Mouse (Mus musculus) A20 (cell line): Measurements from ENCODE around the gene Stab2.

Experiments used
- DNase-seq: peaks from one replicate; pipeline ENCODE4 v3.0.0-alpha.2; 2011; ENCODE audit warnings: low read depth, low spot score

Stab2 gene

DNA sequence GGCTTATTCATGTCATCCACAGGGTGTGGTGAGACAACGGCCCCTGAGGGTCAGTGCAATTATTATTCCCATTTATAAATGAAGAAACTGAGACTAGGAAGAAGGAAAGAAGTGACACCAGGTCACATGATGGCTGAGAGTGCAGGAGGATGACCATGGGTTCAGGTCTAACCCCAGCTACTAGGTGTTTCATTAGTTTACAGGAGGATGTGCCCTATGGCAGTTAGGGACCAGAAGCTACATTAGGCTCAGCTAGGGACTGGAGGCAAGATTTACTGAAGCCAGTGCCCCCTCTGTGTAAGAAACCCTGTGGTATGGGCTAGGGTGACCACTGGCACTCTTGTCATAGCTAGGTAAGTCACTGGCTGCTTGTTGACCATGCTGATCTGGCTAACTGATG lies 116.8 kb downstream of the Stab2 start:
- no peak for DNase-seq

DNA sequence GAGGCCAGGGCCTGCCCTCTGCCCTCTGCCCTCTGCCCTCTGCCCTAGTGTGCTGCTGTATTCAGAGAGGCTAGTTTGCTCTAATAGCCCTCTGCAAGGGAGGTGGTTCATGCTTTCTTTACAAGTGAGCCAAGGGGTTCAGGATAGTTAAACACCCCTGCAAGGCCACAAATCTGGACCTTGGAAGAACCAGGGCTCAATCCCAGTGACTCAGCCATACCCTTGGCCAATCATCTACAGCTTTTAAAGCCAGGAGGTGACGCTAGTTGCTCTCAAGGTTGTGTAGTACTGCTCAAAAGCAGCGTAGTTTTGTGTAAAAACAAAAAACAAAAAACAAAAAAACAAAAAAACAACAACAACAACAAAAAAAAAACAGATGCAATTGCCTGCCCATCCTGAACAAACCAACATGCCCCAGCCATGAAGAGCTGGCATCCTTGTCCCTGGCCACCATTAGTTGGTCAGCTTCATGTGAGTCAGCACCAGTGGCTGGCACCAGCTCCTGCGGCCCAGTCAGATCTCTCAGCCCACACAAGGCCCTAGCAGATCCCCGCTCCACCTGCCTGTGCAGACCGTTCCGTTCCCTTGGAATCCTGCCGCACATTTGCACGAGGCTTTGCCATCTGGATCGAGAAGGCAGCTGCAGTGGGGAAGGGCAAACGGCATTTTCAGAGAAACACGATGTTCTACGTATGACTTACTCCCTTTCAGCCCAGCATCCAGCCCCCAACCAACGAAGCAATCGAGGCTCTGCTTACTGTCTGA lies 117.5 kb downstream of the Stab2 start:
- DNase-seq: no peak

DNA sequence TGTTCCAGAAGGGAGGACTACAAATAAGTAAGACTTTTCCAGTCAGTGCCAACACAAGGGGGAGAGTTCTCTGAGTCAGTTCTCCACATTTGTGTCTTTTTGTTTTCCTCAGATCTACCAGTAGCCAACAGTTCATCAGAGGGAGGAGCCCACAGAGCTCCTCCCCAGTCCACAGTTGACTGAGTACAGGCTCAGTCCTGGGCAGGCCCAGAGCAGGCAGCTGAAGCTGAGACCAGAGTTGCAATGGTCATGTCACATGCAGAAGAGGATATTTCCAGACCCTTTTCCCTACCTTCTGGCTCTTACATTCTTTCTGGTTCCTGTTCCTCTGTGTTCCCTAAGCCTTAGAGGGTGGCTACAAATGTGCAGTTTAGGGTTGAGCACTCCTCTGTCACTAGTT lies 118.4 kb downstream of the Stab2 start:
- DNase-seq: no peak

DNA sequence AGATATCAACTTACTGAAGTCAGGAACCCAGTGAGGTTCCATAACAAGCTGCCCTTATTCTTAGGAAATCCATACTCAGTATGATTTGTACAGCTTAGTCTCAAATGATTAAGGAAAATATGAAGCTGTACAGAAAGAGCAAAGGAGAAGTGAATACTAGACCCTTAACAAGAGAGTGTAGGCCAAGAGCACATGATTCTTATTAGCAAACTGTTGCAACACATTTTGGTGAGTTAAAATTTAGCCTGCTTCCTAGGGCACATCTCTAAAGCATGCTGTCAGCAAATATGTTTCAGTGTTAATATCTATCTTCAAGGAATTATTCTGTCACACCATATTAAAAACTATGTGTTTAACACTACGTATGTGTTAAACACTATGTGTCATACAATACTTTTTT lies 121.4 kb downstream of the Stab2 start:
- no peak for DNase-seq

DNA sequence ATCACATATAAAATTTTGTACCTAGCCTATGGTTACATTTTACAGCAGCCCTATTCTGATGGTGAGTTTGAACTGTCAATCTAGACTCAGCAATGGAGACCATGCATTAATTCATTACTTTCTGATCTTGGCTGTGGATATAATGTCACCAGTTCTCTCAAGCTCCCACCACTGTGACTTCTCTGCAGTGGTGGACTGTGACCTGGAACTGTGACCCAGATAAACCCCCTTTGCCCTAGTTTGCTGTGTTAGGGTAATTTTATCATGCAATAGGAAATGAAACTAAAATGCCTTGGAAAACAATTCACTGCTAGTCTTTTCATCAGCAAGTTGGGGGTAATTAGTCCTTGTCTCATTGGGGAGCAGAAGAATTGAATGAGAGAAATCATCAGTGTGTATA lies 126.4 kb downstream of the Stab2 start:
- no peak for DNase-seq

DNA sequence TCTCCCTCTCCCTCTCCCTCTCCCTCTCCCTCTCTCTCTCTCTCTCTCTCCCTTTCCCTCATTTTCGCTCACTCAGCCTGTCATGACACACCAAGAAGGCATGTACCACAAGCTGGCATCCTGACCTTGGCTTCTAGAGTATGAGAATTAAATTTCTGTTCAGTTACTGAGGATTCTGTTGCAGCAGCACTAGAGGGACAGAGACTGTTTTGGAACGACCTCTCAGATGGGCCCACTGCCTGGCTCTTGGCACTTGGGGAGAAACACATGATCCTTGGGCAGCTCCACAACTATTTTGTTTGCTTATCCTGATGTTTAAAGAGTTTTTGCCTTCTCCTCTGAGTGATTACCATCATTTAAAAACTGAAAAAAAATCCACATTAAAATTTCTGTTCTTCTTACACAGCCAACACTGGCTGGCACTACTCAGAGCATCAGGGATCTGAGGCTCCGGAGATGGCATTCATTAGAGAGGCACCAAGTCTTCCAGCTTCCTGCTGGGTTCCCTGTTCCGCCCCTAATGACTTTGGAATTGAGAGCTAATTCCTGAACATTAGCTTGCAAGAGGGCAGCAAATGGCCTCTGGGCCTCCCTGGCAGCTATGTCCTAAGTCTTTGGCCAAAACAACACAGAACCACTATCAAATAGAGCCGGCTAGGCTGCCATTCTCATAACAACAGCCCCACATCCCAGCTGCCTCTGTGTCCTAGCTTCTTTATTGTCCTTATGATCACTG lies 127.6 kb downstream of the Stab2 start:
- DNase-seq: no peak

DNA sequence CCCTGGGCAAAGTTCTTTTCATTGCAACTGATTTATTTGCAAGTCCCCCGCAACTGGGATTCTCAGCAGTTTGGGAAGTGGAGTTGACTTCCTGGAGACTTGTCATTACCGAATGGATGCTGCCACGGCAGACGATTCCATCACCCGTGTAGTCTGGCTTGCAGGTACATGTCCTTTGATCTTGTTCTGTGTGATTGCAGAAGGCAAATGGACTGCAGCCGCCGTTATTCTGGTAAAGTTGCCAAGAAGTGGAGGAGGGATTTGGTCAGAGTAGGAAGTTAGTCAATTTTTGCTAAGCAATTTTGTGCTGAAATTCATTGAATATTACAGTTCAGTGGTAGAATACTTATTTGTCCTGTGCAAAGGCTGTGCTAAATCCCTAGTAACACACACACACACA lies 129.1 kb downstream of the Stab2 start:
- DNase-seq: no peak

DNA sequence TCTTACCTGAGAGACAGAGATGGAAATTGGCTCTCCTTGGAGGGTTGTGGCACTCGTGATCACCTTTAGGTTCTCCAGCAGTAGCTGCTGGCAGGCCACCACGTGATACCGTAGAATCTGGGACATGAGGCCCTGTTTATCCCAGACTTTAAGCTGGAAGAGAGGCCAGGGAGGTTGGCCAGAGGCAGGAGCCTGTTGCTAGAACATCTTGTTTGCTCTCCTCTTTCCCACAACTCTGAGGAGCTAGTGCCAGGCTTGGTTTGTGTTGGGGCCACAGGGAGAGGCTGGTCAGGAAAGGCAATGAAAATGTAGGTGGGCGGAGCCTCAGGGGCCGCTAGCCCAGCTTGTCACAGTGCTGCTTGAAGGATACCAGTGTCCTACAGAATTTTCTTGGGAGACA lies 135.2 kb downstream of the Stab2 start:
- DNase-seq: no peak

DNA sequence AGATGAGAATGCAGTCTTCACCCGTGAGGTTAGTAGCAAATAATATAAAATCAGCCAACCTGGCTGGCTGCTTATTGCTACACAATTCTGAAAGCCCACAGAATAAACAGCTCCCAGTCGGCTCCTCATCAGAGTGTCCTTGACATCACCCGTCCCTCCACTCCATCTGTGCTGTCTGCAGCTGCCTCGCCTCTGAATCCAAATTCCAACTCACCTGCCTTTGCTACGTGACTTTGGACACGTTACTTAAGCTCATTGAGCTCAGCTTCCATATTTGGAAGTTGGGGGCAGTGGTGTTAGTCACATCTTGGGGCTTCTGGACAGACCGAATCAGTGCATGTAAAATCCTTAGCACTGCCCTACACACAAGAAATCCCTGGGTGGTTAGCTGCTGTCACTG lies 135.7 kb downstream of the Stab2 start:
- no peak for DNase-seq

DNA sequence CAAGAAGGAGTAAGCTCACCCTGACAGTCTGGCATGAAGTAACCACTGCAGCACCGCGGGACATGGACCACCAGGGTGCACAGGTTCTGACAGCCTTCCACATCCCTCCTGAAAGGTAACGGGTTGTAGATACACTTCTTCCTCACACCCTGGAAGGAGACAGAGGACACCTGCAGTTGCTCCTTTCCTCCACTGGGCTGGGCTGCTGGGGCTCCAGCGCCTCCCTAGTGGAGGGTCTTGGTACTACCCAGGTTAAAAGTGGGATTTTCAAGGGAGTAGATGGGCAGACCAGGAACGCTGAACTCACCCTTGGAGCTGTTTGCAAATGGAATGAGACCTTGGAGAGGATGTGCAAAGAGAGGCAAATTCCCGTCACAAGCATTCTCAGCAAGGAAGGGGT lies 144.4 kb downstream of the Stab2 start:
- peak; percentile 23 for DNase-seq

DNA sequence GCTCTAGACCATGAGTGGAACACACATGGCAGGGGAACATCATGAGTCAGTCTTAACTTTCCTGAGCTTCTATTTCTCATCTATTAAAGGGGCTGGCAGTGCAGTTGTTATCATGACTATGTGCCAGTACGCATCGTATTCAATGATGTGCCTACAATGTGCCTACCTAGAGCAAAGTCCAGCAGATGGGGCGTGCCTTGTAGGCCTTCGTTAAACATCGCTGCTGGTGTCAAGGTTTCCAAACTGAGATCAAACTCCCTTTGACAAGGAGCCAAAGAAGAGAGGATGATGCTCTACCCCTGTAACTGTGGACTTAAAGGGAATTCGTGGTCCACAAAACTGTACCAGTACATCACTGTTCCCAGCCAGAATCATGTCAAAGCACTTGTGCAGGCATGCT lies 145.3 kb downstream of the Stab2 start:
- DNase-seq: no peak

DNA sequence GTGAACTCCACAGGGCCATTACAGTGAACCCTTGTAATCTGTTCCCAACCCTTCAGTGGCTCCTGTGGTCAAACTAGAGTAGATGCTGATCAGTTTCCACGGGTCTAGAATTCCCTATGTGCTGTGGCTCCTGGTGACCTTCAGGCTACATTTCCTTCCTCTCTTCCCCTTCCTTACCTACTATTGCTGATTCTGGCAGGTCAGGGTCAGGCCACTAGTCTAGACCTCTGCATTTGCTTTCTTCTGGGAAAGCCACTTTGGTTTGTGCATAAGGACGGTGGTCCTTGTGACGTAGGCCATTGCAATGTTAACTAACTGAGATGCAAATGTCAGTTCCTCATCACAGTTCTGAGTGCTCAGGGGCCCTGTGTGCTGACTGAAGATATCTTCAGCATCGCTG lies 147.4 kb downstream of the Stab2 start:
- no peak for DNase-seq

DNA sequence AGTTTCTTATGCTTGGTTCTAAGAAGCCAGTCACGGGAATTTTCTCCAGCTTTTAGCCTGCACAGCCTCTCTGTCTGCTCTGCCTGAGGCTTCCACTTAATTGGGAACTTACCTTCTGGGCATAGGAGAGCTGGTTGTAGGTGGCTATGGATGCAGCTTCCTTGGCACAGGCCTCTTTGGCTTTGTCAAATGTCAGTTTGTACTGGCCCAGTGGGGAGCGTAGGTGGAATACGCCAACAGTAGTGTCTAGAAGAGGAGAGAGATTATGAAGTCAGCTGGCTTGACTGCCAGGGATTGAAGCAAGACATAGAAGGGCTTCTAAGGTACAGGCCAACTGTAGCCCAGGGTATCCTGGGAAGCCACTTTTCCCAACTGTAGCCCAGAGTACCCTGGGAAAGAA lies 154.4 kb downstream of the Stab2 start:
- DNase-seq: no peak

DNA sequence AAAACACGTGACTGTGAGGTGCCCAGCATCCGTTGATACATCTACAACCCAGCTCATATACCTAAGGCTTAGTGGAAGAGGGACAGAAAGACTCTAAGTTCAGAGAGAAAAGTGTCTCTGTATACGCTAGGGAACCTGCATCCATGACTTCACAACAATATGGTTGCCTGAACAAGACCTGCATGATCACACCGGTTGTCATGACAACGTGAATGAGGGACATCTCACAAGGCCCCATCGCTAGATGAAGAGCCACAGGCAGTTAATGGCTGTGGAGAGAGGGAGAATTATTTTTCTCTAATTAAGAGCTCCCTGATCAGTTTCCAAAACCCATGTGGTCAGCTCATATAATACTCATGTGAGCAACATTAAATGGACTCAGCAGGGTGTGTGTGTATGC lies 155.7 kb downstream of the Stab2 start:
- DNase-seq: no peak

DNA sequence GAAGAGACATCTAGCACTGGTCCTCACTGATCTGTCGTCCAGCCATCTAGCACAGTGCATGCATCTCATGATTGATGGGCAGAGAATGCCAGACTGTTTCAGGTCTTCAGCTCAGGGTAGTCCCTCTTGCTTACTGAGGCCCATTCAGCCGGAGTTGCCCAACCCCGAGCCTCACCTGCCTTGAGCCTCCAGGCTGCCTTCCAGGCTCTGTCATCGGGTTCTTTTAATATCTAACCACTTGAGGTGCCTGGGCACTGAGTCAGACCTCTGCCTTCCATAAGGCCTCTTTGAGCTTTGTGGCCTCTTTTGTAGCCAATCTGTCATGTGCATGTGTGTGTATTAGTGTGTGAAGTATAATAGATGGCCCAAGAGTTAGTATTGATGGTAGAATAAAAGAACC lies 158.3 kb downstream of the Stab2 start:
- no peak for DNase-seq

DNA sequence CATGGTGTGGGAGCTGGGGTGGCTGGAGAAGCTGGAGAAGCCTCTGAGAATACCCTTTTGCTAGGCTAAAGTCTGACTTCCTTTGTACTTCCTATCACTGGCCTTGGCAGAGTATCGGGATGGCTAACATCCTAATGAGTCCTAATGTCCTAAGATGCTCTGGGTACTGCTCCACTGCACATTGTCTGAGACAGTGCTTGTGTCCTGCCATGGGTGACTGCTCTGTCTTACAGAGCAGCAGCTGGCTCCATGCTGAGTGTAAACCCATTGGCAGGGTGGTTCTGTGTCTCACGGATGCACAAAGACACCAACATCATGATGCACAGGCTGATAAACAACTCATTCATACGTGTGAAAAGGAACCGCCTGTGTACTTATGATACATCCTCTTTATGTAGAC lies 158.7 kb downstream of the Stab2 start:
- DNase-seq: no peak

DNA sequence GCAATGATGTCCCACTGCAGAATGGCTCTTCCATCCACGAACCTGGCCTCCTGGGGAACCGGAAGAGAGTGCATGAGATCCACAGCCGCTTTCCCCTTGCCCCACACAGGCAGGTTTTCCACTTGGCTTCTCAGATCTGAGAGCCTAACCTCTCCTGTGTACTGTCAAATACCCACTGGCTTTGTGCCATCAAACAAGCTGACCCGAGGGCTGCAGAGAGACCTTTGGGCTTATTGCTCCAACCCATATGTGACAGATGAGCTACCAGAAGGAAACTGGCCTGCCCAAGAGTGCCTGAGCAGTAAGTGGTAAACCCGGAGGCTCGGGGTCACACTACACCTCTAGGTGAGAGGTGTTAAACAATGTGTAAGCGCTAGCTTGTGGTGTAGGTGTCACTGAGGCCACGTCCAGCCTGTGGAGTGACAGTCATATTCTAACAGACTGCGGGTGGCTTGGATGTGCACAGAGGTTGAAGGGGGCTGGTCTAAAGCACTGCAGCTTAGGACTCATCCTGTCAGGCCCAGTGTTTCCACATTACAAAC lies 160.8 kb downstream of the Stab2 start:
- DNase-seq: no peak

DNA sequence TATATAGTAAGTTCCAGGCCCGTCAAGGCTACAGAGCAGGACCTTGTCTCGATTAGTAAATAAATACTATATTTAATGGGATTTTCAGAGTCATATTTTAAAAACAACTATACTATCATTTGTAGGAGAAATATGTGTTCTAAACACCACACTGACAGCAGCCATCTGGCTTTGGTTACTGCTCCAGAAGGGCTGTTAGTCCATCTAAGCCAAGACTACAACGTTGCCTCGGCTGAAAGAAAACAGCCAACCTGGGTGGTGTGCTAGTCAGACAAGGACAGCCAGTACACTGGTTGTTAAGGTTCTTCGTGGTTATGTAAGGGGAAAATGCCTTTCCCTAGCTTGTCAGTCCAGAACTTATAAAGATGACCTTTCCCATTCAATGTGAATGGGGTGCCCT lies 165.2 kb downstream of the Stab2 start:
- DNase-seq: no peak

DNA sequence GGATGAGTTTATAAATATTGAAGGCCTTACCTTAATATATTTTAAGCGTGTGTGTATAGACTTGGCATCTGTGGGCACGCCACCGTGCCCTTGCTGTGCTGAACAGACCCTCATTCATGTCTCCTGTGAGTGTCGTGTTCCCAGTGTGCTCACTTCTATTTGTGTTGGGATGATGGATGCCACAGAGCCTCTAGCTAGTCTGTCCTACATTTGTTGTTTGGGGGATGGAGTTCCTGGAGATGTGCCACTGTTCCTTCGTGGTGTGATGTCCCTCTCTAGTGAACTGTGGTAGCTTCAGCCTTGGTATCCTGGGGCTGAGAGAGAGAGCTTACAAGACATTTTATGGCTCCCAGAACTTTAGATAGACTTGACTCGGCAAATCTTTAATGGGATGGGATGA lies 169.0 kb downstream of the Stab2 start:
- no peak for DNase-seq

DNA sequence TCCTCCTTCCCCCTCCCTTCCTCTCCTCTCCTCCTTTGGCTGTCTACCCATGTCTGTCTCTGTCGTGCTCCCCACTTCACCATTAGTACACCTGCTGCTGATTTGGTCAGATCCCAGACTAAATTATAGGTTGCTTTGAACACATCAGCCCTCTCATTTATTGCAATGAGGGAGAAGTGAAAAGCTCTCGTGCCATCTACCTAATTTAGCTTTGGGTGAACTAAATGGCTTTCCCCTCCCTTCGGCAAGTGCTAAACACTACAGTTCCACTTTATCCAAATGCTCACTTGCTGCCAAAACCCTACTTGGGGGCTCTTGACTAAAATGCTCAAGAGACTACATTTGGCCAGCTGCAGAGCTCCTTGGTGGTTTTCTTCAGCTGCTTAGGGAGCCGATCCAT lies 171.0 kb downstream of the Stab2 start:
- DNase-seq: no peak

DNA sequence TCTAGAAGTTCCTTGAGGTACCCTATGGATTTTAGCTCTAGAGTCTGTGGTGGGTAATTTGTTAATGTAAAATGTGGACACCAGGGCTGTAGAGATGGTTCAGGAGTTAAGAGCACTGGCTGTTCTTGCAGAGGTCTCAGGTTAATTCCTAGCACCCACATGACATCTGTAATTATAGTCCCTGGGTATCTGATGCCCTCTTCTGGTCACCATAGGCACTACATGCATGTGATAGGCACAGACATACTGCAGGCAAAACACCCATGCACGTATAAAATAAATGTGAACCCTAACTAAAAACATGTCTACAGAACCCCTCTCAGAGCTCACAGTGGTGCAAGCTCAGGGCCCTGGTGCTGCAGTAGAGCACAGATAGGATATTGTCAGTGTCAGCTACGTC lies 178.3 kb downstream of the Stab2 start:
- DNase-seq: peak; percentile 36

DNA sequence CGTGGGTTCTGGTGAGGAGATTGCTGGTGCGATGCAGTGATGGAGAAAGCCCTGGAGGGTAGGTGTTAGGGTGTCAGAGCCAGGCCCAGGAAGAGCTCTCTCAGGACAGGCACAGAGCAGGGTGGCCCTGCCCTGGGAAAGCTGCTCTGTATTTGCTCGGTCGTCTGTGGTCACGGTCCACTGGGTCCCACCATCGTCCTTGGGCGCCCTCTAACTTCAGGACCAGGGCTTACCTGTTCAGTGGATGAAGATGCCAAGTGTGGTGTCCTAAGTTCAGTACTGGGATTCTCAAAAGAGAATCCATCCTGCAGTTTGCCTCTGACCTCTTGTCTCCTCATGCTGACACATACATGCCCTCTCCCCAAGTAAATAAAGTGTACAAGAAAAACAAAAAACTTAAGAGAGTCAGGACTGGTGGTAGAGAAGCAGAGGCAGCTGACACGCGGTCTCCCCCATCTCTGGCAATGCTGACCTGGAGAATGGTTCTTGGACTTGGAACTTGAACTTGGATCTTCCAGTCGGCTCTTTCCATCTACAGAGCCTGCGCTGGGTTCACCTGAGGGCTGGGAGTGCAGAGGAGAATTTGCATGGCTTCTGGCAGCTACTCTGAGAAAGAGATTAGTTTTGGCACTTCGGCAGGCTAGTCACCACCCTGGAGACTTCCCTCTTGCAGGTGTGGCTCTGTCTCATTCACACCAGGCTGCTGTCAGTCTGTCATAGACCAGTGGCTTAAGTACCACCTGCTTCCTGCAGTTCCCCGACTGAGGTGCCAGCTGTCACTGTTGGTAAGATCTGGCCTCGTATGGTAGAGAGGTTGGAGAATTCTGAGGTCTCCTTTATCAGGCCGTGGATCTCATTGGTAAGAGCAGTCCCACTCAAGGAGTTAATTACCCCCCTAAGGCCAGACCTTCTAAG lies 179.3 kb downstream of the Stab2 start:
- peak; percentile 88 for DNase-seq
